Mouse (Mus musculus) left cerebral cortex, adult 6 months (tissue): ENCODE measurements around the gene Galm. TPM values are rescaled to one million over a fixed set of nuclear protein-coding genes. Genes with fewer than 3 reads are reported as not detected.

Experiments used
- long read RNA-seq, 2 experiments: library from polyadenylated mRNA; unstranded; transcript quantifications; one replicate each; pipeline ENCODE4 v2.0.0; 2019 to 2020
- polyA plus RNA-seq: library from polyadenylated mRNA; unstranded; fragments of <200 nt; fragmentation: Nextera tagmentation; gene quantifications from 2 replicates; pipeline ENCODE4 v1.2.3, GENCODE M21; 2021

Gene Galm
- 1.2 and 1.6 TPM in 2 replicates for polyA plus RNA-seq
- long read RNA-seq, experiment 1, transcript Galm-201 (7 exons, 2,314 nt) = major isoform, 8 of 13 reads
- long read RNA-seq, experiment 1, partial matches to known transcripts = 3 of 13 reads
- long read RNA-seq, experiment 1, other reads (novel, unspliced or antisense) = 2 of 13 reads
- long read RNA-seq, experiment 2, partial matches to known transcripts = 0 of 4 reads
- long read RNA-seq, experiment 2, other reads (novel, unspliced or antisense) = 3 of 4 reads

DNA sequence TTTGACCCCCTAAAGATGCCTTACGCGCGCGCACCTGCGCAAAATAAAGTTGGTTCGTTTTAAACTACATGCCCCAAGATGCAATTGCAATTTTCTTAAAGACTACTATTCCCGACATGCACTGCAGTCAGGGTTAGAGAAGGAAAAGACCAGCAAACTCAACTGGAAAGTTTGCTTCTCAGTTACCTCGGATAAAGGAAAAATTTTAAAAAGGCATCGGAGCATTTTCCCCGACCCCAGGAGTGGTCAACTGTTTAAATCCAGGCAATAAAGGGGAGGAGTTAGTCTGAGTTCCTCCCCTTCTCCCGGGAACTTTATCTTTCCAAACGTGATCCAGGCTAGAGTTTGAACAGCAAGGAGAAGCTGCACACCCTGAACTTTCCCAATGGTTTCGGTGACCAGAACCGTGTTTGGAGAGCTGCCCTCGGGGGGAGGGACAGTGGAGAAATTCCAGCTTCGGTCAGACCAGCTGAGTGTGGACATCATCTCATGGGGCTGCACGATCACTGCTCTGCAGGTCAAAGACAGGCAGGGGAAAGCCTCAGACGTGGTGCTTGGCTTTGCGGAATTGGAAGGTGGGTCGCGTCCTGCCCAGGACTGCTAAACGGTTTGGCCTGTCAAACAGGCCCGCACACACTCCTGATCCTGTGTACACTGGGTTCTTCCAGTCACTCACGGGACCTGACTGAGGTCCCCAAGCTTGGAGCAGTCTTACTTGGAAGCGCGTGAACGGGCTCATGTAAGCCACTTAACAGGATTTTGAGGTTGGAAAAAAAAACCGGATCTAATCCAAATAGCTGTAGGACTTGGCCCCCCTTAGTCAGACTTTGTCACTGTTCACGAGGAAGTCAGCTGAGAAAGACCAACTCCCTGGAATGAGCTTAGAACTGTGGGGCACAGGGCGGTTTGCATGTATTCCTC lies at the start of gene Galm:
Gene Galm (plus strand): TSS at position 141 of the 921 bp plus-strand sequence.

GRCm38 (mm10) chr17:80206671-80207581 lies 79.7 kb downstream of the Galm start, which contains the start of the genes Srsf7 and Ttc39d:
TSS of gene Srsf7 (minus strand) at chr17:80207307.
TSS of gene Ttc39d (plus strand) at chr17:80207460.

DNA sequence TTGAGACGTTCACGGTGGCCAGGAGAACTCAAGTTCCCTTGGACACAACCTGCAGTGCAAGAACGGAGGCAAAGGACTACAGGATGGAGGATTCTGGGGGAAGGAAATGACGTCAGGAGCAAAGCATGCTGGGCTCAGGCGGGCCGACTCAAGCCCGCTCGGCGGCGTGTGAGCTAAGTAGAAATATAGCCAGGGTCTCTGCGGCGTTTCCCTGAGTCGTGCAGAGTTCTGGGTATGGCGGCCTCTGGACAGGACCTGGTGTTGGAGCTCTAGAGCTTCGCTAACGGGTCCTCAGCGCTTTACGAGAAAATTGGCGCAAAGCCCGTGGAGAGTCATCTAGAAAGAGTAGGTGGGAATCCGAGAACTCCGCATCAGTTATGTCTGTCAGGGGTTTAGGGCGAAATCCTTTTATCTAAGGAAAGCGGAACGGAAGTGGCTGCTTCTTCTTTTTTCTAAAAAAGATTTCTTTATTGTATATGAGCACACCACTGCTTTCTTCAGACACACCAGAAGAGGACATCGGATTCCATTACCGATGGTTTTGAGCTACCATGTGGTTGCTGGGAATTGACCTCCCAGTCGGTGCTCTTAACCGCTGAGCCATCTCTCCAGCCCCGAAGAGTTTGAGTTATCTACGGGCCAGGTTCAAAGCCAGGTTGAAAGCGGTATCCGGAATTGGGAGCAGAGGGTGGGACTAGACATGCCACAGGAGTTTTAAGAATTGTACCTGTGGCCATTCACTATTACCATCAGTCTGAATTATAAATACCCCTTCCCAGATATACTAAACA lies 97.2 kb downstream of the Galm start, which contains the start of gene Gemin6:
Gene Gemin6 (plus strand): TSS at position 116 of the 791 bp plus-strand sequence.

Other genes starting within 250 kb of the Galm start
- gene Atl2, start 231.3 kb upstream of the Galm start, polyA plus RNA-seq = 15.1 and 19.9 TPM in 2 replicates
- gene Hnrnpll, start 65.1 kb upstream of the Galm start, polyA plus RNA-seq = 11.9 and 27.5 TPM in 2 replicates
- gene Srsf7, start 79.8 kb downstream of the Galm start, polyA plus RNA-seq = 21.6 and 30.9 TPM in 2 replicates
- gene Ttc39d, start 80.0 kb downstream of the Galm start, polyA plus RNA-seq = 0.10 and 0.18 TPM in 2 replicates
- gene Gemin6, start 97.0 kb downstream of the Galm start, polyA plus RNA-seq = 10.7 and 13.6 TPM in 2 replicates
- 48.7 and 53.2 TPM in 2 replicates for gene Morn2, start 162.7 kb downstream of the Galm start, polyA plus RNA-seq
- 5.3 and 7.8 TPM in 2 replicates for gene Dhx57, start 163.0 kb downstream of the Galm start, polyA plus RNA-seq
- 0.61 and 2.7 TPM in 2 replicates for gene Arhgef33, start 179.9 kb downstream of the Galm start, polyA plus RNA-seq
- gene Gm10190, start 246.1 kb downstream of the Galm start, polyA plus RNA-seq = 0.74 and 1.0 TPM in 2 replicates